Mouse (Mus musculus) liver, adult 2 months (tissue): Measurements from ENCODE around the gene Adamts3. TPM values are rescaled to one million over a fixed set of nuclear protein-coding genes. Genes with fewer than 3 reads are reported as not detected.

ENCODE experiments used
- DNase-seq: peaks from one replicate; pipeline ENCODE4 v3.0.0-alpha.2; 2011; ENCODE audit warnings: low read depth, low spot score; ENCODE audit errors: extremely low read depth
- H3K27ac ChIP-seq: fragments of 200-500 bp; replicated peaks from 2 replicates; pipeline ENCODE4 v1.5.1; 2012; ENCODE audit warnings: low read depth, mild to moderate bottlenecking, control low read depth, inconsistent platforms, low read length; ENCODE audit not compliant: insufficient read depth
- H3K27me3 ChIP-seq: fragments of 200-500 bp; 2 replicates; pipeline ENCODE4 v1.6.1; 2012; ENCODE audit warnings: mild to moderate bottlenecking, moderate library complexity, low read length, inconsistent platforms; ENCODE audit not compliant: control insufficient read depth, insufficient read depth
- H3K36me3 ChIP-seq: fragments of 200-500 bp; 2 replicates; pipeline ENCODE4 v1.6.1; 2012; ENCODE audit warnings: low read length, inconsistent platforms; ENCODE audit not compliant: control insufficient read depth, insufficient read depth
- H3K4me1 ChIP-seq: fragments of 200-500 bp; 2 replicates; pipeline ENCODE4 v1.6.1; 2011; ENCODE audit warnings: low read length; ENCODE audit not compliant: control insufficient read depth, insufficient read depth
- H3K4me3 ChIP-seq: fragments of 200-500 bp; 2 replicates; pipeline ENCODE4 v1.5.1; 2011; ENCODE audit warnings: low read depth, mild to moderate bottlenecking, control low read depth, low read length, moderate library complexity; ENCODE audit not compliant: insufficient read depth
- H3K79me2 ChIP-seq: fragments of 200-500 bp; 2 replicates; pipeline ENCODE4 v1.6.1; 2012; ENCODE audit warnings: inconsistent platforms, mild to moderate bottlenecking, low read length, moderate library complexity; ENCODE audit not compliant: control insufficient read depth, insufficient read depth
- H3K9ac ChIP-seq: fragments of 200-500 bp; 2 replicates; pipeline ENCODE4 v1.6.1; 2012; ENCODE audit warnings: low read depth, mild to moderate bottlenecking, control low read depth, inconsistent platforms, low read length
- CTCF ChIP-seq: fragments of 200-500 bp; IDR thresholded peaks from 2 replicates; pipeline ENCODE4 v1.5.1; 2011; ENCODE audit warnings: low read depth, low read length, control low read depth
- POLR2A ChIP-seq: fragments of 200-500 bp; IDR thresholded peaks from 2 replicates; pipeline ENCODE4 v1.6.1; 2011; ENCODE audit warnings: low read length, control low read depth; ENCODE audit not compliant: insufficient read depth; ENCODE audit errors: extremely low read depth
- WGBS: fragments of 180-500 bp; shearing (Covaris S2); methylation state at CpG from one replicate; pipeline ENCODE4 v1.1.7; 2018; 5-methylcytosine and 5-hydroxymethylcytosine counted together
- polyA plus RNA-seq: library from polyadenylated mRNA; depleted of rRNA; stranded (reverse); fragments of >200 nt; gene quantifications from 2 replicates; pipeline ENCODE4 v1.2.3, GENCODE M21; 2012; rRNA removed
- total RNA-seq: library from RNA; depleted of rRNA; stranded (reverse); fragments of >200 nt; gene quantifications from 2 replicates; pipeline ENCODE4 v1.2.3, GENCODE M21; 2014; rRNA removed

Adamts3 gene
- total RNA-seq = 0.37 and 0.74 TPM in 2 replicates
- polyA plus RNA-seq = 0.09 and 0.11 TPM in 2 replicates

GRCm38 (mm10) chr5:89883051-89883907, at the start of gene Adamts3:
Adamts3 (minus strand) TSS chr5:89883334.
- no peaks in the 10 kb centered on the region for H3K36me3 ChIP-seq
- no peaks in the 10 kb centered on the region for H3K79me2 ChIP-seq
- peaks cover 7% of the 10 kb centered on the region; the same call in 1 of the 2 replicates for H3K4me1 ChIP-seq
- peak within 1 kb of the TSS; percentile 74 for H3K4me3 ChIP-seq
- H3K27ac ChIP-seq = no peak within 1 kb of the TSS
- peak; percentile 19 for DNase-seq
- 5% methylated on average over 55 of the region's 78 CpGs for WGBS
- H3K9ac ChIP-seq = peak within 1 kb of the TSS; percentile 81
- peaks cover 2% of the 10 kb centered on the region; the same call in 1 of the 2 replicates for H3K27me3 ChIP-seq
- TF ChIP-seq CTCF (no peak), POLR2A (no peak)

- no peaks in the 10 kb centered on the region for H3K79me2 ChIP-seq
- no peak overlapping the region for H3K4me3 ChIP-seq
- no peak overlapping the region for H3K9ac ChIP-seq
- no peak for DNase-seq
- no peaks in the 10 kb centered on the region for H3K27me3 ChIP-seq
- TF ChIP-seq POLR2A = no peak
- TF ChIP-seq CTCF = no peak
- H3K4me1 ChIP-seq = no peaks in the 10 kb centered on the region
- WGBS = 80% methylated on average over 4 of the region's 4 CpGs
- H3K27ac ChIP-seq = no peak overlapping the region
- no peaks in the 10 kb centered on the region for H3K36me3 ChIP-seq
Measured at GRCm38 (mm10) chr5:89931511-89931910, 48.4 kb upstream of the Adamts3 start.

GRCm38 (mm10) chr5:89912359-89912758, 29.2 kb upstream of the Adamts3 start:
- H3K27ac ChIP-seq = no peak overlapping the region
- H3K4me3 ChIP-seq = no peak overlapping the region
- H3K4me1 ChIP-seq = no peaks in the 10 kb centered on the region
- H3K36me3 ChIP-seq = no peaks in the 10 kb centered on the region
- no peaks in the 10 kb centered on the region for H3K27me3 ChIP-seq
- no peak overlapping the region for H3K9ac ChIP-seq
- H3K79me2 ChIP-seq = no peaks in the 10 kb centered on the region
- no peak for DNase-seq
- no peak for TF ChIP-seq POLR2A
- no peak for TF ChIP-seq CTCF

- H3K27ac ChIP-seq = no peak overlapping the region
- 83% methylated on average over 7 of the region's 7 CpGs for WGBS
- H3K27me3 ChIP-seq = no peaks in the 10 kb centered on the region
- TF ChIP-seq POLR2A = no peak
- TF ChIP-seq CTCF = no peak
- DNase-seq = no peak
- no peaks in the 10 kb centered on the region for H3K36me3 ChIP-seq
- no peak overlapping the region for H3K4me3 ChIP-seq
- no peaks in the 10 kb centered on the region for H3K79me2 ChIP-seq
- H3K9ac ChIP-seq = no peak overlapping the region
- H3K4me1 ChIP-seq = no peaks in the 10 kb centered on the region
Measured at GRCm38 (mm10) chr5:89911950-89912349, 28.8 kb upstream of the Adamts3 start.

- Histone ChIP-seq H3K27me3 (no peaks in the 10 kb centered on the region), H3K27ac (no peak overlapping the region), H3K9ac (no peak overlapping the region), H3K4me3 (no peak overlapping the region), H3K79me2 (no peaks in the 10 kb centered on the region), H3K4me1 (no peaks in the 10 kb centered on the region), H3K36me3 (no peaks in the 10 kb centered on the region)
- no peak for TF ChIP-seq POLR2A
- no peak for TF ChIP-seq CTCF
- 84% methylated on average over 4 of the region's 4 CpGs for WGBS
- DNase-seq = no peak
Measured at GRCm38 (mm10) chr5:89911508-89911907, 28.4 kb upstream of the Adamts3 start.

- Histone ChIP-seq H3K4me1 (no peaks in the 10 kb centered on the region), H3K4me3 (no peak overlapping the region), H3K9ac (no peak overlapping the region), H3K27me3 (no peaks in the 10 kb centered on the region), H3K79me2 (no peaks in the 10 kb centered on the region), H3K27ac (no peak overlapping the region), H3K36me3 (no peaks in the 10 kb centered on the region)
- DNase-seq = no peak
- TF ChIP-seq POLR2A = no peak
- TF ChIP-seq CTCF = no peak
- WGBS = 81% methylated on average over 13 of the region's 13 CpGs
Measured at GRCm38 (mm10) chr5:89906884-89907431, 23.8 kb upstream of the Adamts3 start.
